Mouse (Mus musculus): Measurements from ENCODE around the gene Ctsh. TPM values are rescaled to one million over a fixed set of nuclear protein-coding genes. Genes with fewer than 3 reads are reported as not detected.

Ctsh gene
- polyA plus RNA-seq, 1 experiment from 2014 or later, result 8.9 TPM

Other genes with a start within 250 kb of the Ctsh start
- gene Rasgrf1, start 144.2 kb upstream of the Ctsh start, polyA plus RNA-seq (2014; fragmentation: Nextera tagmentation; extraction: Ambion mirVana), result 0.32 TPM in 1 of 2 replicates, not detected in the other
- gene Morf4l1, start 60.6 kb downstream of the Ctsh start, polyA plus RNA-seq (2014; fragmentation: Nextera tagmentation; extraction: Ambion mirVana), result 527 and 556 TPM in 2 replicates
- 8.4 and 9.4 TPM in 2 replicates for gene Adamts7, start 108.9 kb downstream of the Ctsh start, polyA plus RNA-seq (2014; fragmentation: Nextera tagmentation; extraction: Ambion mirVana)
- gene Tbc1d2b, start 216.7 kb downstream of the Ctsh start, polyA plus RNA-seq (2014; fragmentation: Nextera tagmentation; extraction: Ambion mirVana), result 9.5 and 9.9 TPM in 2 replicates